In genomic region chr14:93889839-93890518, GRCm38 (mm10) we compare ENCODE assay signal across 9 mouse cellular contexts. TPM values are rescaled to one million over a fixed set of nuclear protein-coding genes. Genes with fewer than 3 reads are reported as not detected.
DNase-seq lines count a peak whose midpoint lies in the region; ATAC-seq and TF ChIP-seq lines count a peak whose summit lies in the region.
"Had no signal": no experiment of that assay in that cellular context is flagged by ENCODE, and none has a peak within 500 bp of the region (broad histone marks: within the 10 kb centered on the region; RNA-seq: fewer than 3 reads in every experiment).

No protein-coding gene starts in this region.

- no peak for TF ChIP-seq POLR2A in heart, adult 2 months (IDR thresholded peaks at IDR 0.05; ENCODE audit: insufficient read depth, low read depth, low read length)
- no peak for TF ChIP-seq POLR2A in testis, adult 2 months (IDR thresholded peaks at IDR 0.05; ENCODE audit: control insufficient read depth, low read depth, low read length)

- H3K4me3 ChIP-seq in heart, adult 2 months = peak overlapping the region; percentile 52
- H3K4me3 ChIP-seq in testis, adult 2 months (ENCODE audit: control insufficient read depth, low read depth, low read length) = peak overlapping the region; percentile 76
- peak overlapping the region; percentile 65 for H3K4me3 ChIP-seq in hindbrain, embryonic 15.5 days
- H3K4me3 ChIP-seq in midbrain, embryonic 16.5 days (ENCODE audit: low read depth, low read length) = peak overlapping the region; percentile 67

- ATAC-seq in hindbrain, embryonic 15.5 days (ENCODE audit: low FRiP score, low read depth) = peak; percentile 46
- ATAC-seq in midbrain, embryonic 16.5 days = peak; percentile 46
- ATAC-seq in CD4-positive, CD25-positive, alpha-beta regulatory T cell, adult 4 months = no peak

- H3K9ac ChIP-seq in heart, adult 2 months (ENCODE audit: low read depth, low read length) = peak overlapping the region; percentile 29; the same call in 1 of the 2 replicates
- H3K9ac ChIP-seq in hindbrain, embryonic 15.5 days = peak overlapping the region; percentile 51
- peak overlapping the region; percentile 81 for H3K9ac ChIP-seq in midbrain, embryonic 16.5 days (ENCODE audit: low read depth, low read length)

- intact Hi-C loops in heart, adult 2 months (cut with DNase I) = no loop called here
- intact Hi-C loops in heart, postnatal 36 days (cut with DNase I) = no loop called here

- H3K36me3 ChIP-seq in heart, adult 2 months (ENCODE audit: control insufficient read depth, insufficient read depth, low read length) = no peaks in the 10 kb centered on the region
- H3K36me3 ChIP-seq in testis, adult 2 months (ENCODE audit: control insufficient read depth, insufficient read depth, low read length) = no peaks in the 10 kb centered on the region
- no peaks in the 10 kb centered on the region for H3K36me3 ChIP-seq in hindbrain, embryonic 15.5 days
- peaks cover 6% of the 10 kb centered on the region for H3K36me3 ChIP-seq in midbrain, embryonic 16.5 days (ENCODE audit: control insufficient read depth, insufficient read depth, low read length)

- H3K79me2 ChIP-seq in heart, adult 2 months (replicated peaks; ENCODE audit: control insufficient read depth, insufficient read depth, low read length) = no peaks in the 10 kb centered on the region

- no peak for DNase-seq in heart, adult 2 months
- no peak for DNase-seq in heart, postnatal 36 days
- no peak for DNase-seq in testis, postnatal 10 days (ENCODE audit: low spot score)
- no peak for DNase-seq in urinary bladder, postnatal 14 days (ENCODE audit: low spot score)

- peak overlapping the region; percentile 38 for H3K27ac ChIP-seq in heart, adult 2 months
- no peak overlapping the region for H3K27ac ChIP-seq in testis, adult 2 months (ENCODE audit: control insufficient read depth, insufficient read depth, low read depth, low read length)
- peak overlapping the region; percentile 91 for H3K27ac ChIP-seq in hindbrain, embryonic 15.5 days (replicated peaks)
- peak overlapping the region; percentile 93 for H3K27ac ChIP-seq in midbrain, embryonic 16.5 days (ENCODE audit: low read length)

- no peaks in the 10 kb centered on the region for H3K9me3 ChIP-seq in hindbrain, embryonic 15.5 days
- no peaks in the 10 kb centered on the region for H3K9me3 ChIP-seq in midbrain, embryonic 16.5 days (replicated peaks; ENCODE audit: control insufficient read depth, low read length, poor library complexity, severe bottlenecking)

- 1% methylated on average over 20 of the region's 20 CpGs for WGBS in heart, adult 2 months
- WGBS in hindbrain, embryonic 15.5 days = under 1% methylated on average over 20 of the region's 20 CpGs
- under 1% methylated on average over 20 of the region's 20 CpGs for WGBS in midbrain, embryonic 16.5 days

- no peak for TF ChIP-seq CTCF in heart, adult 2 months (IDR thresholded peaks at IDR 0.05)
- no peak for TF ChIP-seq CTCF in testis, adult 2 months (IDR thresholded peaks at IDR 0.05; ENCODE audit: control insufficient read depth, insufficient read depth, insufficient replicate concordance, low read depth, low read length)

- no peak for TF ChIP-seq EP300 in heart, adult 2 months (IDR thresholded peaks at IDR 0.05; ENCODE audit: insufficient read depth, low read depth, low read length)

- H3K4me1 ChIP-seq in heart, adult 2 months (ENCODE audit: control insufficient read depth, insufficient read depth, low read length) = no peaks in the 10 kb centered on the region
- H3K4me1 ChIP-seq in testis, adult 2 months (ENCODE audit: control insufficient read depth, insufficient read depth, low read length) = peaks cover 7% of the 10 kb centered on the region; the same call in 1 of the 2 replicates
- peaks cover 33% of the 10 kb centered on the region for H3K4me1 ChIP-seq in hindbrain, embryonic 15.5 days (replicated peaks)
- H3K4me1 ChIP-seq in midbrain, embryonic 16.5 days (ENCODE audit: control insufficient read depth, insufficient read depth, low read length) = peaks cover 24% of the 10 kb centered on the region

- peak overlapping the region; percentile 80 for H3K4me2 ChIP-seq in hindbrain, embryonic 15.5 days
- H3K4me2 ChIP-seq in midbrain, embryonic 16.5 days (ENCODE audit: low read length) = peak overlapping the region; percentile 74

- peaks cover 3% of the 10 kb centered on the region; the same call in 1 of the 2 replicates for H3K27me3 ChIP-seq in heart, adult 2 months (ENCODE audit: control insufficient read depth, insufficient read depth, low read length)
- H3K27me3 ChIP-seq in testis, adult 2 months (ENCODE audit: control insufficient read depth, insufficient read depth, low read length) = no peaks in the 10 kb centered on the region
- H3K27me3 ChIP-seq in hindbrain, embryonic 15.5 days = no peaks in the 10 kb centered on the region
- H3K27me3 ChIP-seq in midbrain, embryonic 16.5 days (ENCODE audit: control insufficient read depth, insufficient read depth, low read depth, low read length) = no peaks in the 10 kb centered on the region

RNA-seq across cellular contexts. Expression of gene Pcdh9, which starts 0.5 kb away (rescaled TPM):
- 1 to 10 TPM in 1 of 2 experiments, under 1 TPM in 1; 0.70 to 1.8 TPM for total RNA-seq in heart, adult 2 months (2021)
- 1.2 and 1.5 TPM in 2 replicates for polyA plus RNA-seq in heart, adult 2 months (2012; rRNA removed)
- total RNA-seq in heart, postnatal 36 days (2021) = 1 to 10 TPM; 2.1 to 3.1 TPM
- 0.78 and 0.93 TPM in 2 replicates for polyA plus RNA-seq in testis, adult 2 months (2012; rRNA removed)
- polyA plus RNA-seq in hindbrain, embryonic 15.5 days (2015; fragmentation: Nextera tagmentation; extraction: Ambion mirVana) = 171 and 182 TPM in 2 replicates
- 179 and 187 TPM in 2 replicates for polyA plus RNA-seq in midbrain, embryonic 16.5 days (2015; fragmentation: Nextera tagmentation; extraction: Ambion mirVana)
- polyA plus RNA-seq in CD4-positive, CD25-positive, alpha-beta regulatory T cell, adult 4 months (2017; shearing (Covaris generic)) = not detected
- polyA plus RNA-seq: C2C12 had no signal

Comparison
In these comparisons a context has a peak if more than half of its experiments do, and no peak if none do; other contexts are left out.
1. H3K9ac ChIP-seq: peak in every context shown above with its lines; median percentile 81 in midbrain, embryonic 16.5 days; 51 in hindbrain, embryonic 15.5 days; 29 in heart, adult 2 months.
2. RNA of gene Pcdh9, which starts 0.5 kb away (polyA plus RNA-seq): 171 to 182 TPM in hindbrain, embryonic 15.5 days and 179 to 187 TPM in midbrain, embryonic 16.5 days; 1.2 to 1.5 TPM in heart, adult 2 months, 0.78 to 0.93 TPM in testis, adult 2 months and not detected in CD4-positive, CD25-positive, alpha-beta regulatory T cell, adult 4 months; every median in the first group is over 10 times any median in the second.
3. Peak in every context shown above with its lines, with median percentiles within 50 percentile points of each other: H3K4me3 ChIP-seq.